Mouse (Mus musculus) thymus, adult 2 months (tissue): ENCODE measurements around the gene Pebp1.

Experiments
- CTCF ChIP-seq: fragments of 200-500 bp; IDR thresholded peaks from 2 replicates; pipeline ENCODE4 v1.5.1; 2012; ENCODE audit warnings: mild to moderate bottlenecking, control low read depth, low read length, moderate library complexity, borderline replicate concordance; ENCODE audit not compliant: control insufficient read depth, poor library complexity, insufficient read depth; ENCODE audit errors: extremely low read depth
- POLR2A ChIP-seq: fragments of 200-500 bp; IDR thresholded peaks from 2 replicates; pipeline ENCODE4 v1.6.1; 2012; ENCODE audit warnings: mild to moderate bottlenecking, low read length, control low read depth, moderate library complexity; ENCODE audit not compliant: control insufficient read depth, poor library complexity, insufficient read depth; ENCODE audit errors: extremely low read depth

DNA sequence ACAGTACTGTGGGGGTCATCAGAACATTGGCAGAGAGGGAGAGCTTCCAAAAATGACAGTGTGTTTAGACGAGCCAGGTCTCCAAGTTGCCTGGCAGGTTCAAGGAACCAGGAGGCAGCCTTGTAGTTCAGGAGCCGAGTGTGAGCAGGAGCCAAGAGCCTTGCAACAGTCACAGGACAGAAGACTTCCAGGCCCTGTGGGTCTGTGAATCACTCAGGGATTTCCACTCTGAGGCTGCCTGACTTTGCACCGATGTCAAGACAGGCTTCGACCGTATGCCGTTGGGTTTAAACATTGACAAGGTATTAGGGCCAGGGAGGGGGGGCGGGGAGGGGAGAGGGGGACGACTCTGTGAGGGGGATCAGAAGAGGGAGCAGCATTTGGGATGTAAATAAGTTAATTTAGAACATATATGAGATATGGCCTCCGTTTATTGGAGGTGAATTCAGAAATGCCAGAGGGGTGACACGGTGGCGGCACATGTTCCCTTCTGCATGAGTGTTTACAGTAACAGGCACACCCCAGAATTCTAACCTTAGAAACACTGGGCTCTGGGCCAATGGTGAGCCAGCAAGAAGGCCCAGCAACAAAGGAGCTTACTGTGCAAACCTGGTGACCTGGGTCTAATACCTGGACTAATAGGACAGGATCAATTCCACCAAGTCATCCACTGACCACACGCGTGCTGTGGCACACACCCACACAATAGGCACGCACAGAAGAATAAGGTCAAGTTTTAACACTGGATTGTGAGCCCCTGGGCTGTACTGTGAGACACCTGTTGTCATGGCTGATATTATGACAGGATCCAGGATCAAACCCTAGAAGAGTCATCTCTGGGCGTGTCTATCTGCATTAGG lies 8.4 kb downstream of the Pebp1 start:
- TF ChIP-seq POLR2A (no peak), CTCF (no peak)
